Mouse (Mus musculus) small intestine, adult 2 months (tissue): Measurements from ENCODE around the gene Kcnj5.

Experiments used
- CTCF ChIP-seq: fragments of 200-500 bp; IDR thresholded peaks from 2 replicates; pipeline ENCODE4 v1.5.1; 2012; ENCODE audit warnings: low read depth, mild to moderate bottlenecking, control low read depth, inconsistent platforms, low read length, moderate library complexity, mixed read lengths; ENCODE audit not compliant: insufficient replicate concordance, insufficient read length; ENCODE audit errors: extremely low read depth
- POLR2A ChIP-seq: fragments of 200-500 bp; IDR thresholded peaks from 2 replicates; pipeline ENCODE4 v1.6.1; 2012; ENCODE audit warnings: low read depth, mild to moderate bottlenecking, control low read depth, inconsistent platforms, low read length, moderate library complexity

DNA sequence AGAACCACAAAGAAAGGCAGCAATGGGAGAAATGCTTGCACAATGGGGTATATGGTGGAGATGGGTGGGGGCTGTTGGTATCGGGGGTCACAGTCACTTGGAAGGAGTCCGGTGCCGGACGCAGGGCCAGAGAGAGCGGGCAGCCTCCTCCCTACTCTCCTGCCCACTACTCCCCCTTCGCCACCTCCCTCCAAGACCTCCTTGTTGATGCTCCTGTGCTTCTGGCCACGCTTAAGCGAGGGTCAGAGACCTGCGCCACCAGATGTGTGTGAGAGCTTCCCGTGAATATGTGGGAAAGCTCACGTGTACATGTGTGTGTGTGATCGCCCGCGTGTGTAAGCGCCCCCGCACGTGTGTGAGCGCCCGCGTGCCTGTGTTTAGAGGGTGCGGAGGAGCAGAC is 339 bp upstream of the Kcnj5 start:
- no peak for TF ChIP-seq CTCF
- no peak for TF ChIP-seq POLR2A
